Mouse (Mus musculus): ENCODE measurements around the gene Trarg1. TPM values are rescaled to one million over a fixed set of nuclear protein-coding genes. Genes with fewer than 3 reads are reported as not detected.

Trarg1 gene
- polyA plus RNA-seq, 1 experiment from 2014 or later, result 0.09 TPM

GRCm38 (mm10) chr11:76699626-76700025 lies 20.0 kb downstream of the Trarg1 start:
- no peaks in the 10 kb centered on the region for H3K36me3 ChIP-seq
- no peak overlapping the region for H3K4me3 ChIP-seq
- no peaks in the 10 kb centered on the region for H3K9me3 ChIP-seq
- peaks cover 5% of the 10 kb centered on the region; the same call in 1 of the 2 replicates for H3K4me1 ChIP-seq (replicated peaks)
- WGBS, result 72% methylated on average over 8 of the region's 9 CpGs
- H3K27ac ChIP-seq, result no peak overlapping the region
- no peaks in the 10 kb centered on the region for H3K27me3 ChIP-seq (ENCODE audit: insufficient read depth, poor library complexity, severe bottlenecking)
- no peak for DNase-seq (ENCODE audit: low spot score)

- H3K27me3 ChIP-seq (ENCODE audit: insufficient read depth, poor library complexity, severe bottlenecking), result no peaks in the 10 kb centered on the region
- no peak for DNase-seq (ENCODE audit: low spot score)
- peaks cover 12% of the 10 kb centered on the region; the same call in 1 of the 2 replicates for H3K9me3 ChIP-seq
- peaks cover 36% of the 10 kb centered on the region for H3K4me1 ChIP-seq (replicated peaks)
- WGBS, result 92% methylated on average over 3 of the region's 3 CpGs
- no peak overlapping the region for H3K4me3 ChIP-seq
- H3K27ac ChIP-seq, result no peak overlapping the region
- H3K36me3 ChIP-seq, result no peaks in the 10 kb centered on the region
Observed at GRCm38 (mm10) chr11:76707656-76708055, 28.0 kb downstream of the Trarg1 start.

GRCm38 (mm10) chr11:76708066-76708465 lies 28.5 kb downstream of the Trarg1 start:
- H3K4me3 ChIP-seq, result no peak overlapping the region

GRCm38 (mm10) chr11:76708881-76709280 lies 29.3 kb downstream of the Trarg1 start:
- Histone ChIP-seq H3K4me1 (replicated peaks) (peaks cover 36% of the 10 kb centered on the region), H3K27me3 (ENCODE audit: insufficient read depth, poor library complexity, severe bottlenecking) (no peaks in the 10 kb centered on the region), H3K36me3 (no peaks in the 10 kb centered on the region), H3K27ac (peak overlapping the region; percentile 79), H3K4me3 (no peak overlapping the region), H3K9me3 (peaks cover 12% of the 10 kb centered on the region; the same call in 1 of the 2 replicates)
- DNase-seq (ENCODE audit: low spot score), result peak; percentile 19
- 36% methylated on average over 1 of the region's 1 CpGs for WGBS

More at GRCm38 (mm10) chr11:76708066-76708465, 28.5 kb downstream of the Trarg1 start:
- no peak for DNase-seq (ENCODE audit: low spot score)
- WGBS, result 95% methylated on average over 1 of the region's 1 CpGs
- Histone ChIP-seq H3K4me1 (replicated peaks) (peaks cover 36% of the 10 kb centered on the region), H3K27me3 (ENCODE audit: insufficient read depth, poor library complexity, severe bottlenecking) (no peaks in the 10 kb centered on the region), H3K27ac (no peak overlapping the region), H3K36me3 (no peaks in the 10 kb centered on the region), H3K9me3 (peaks cover 12% of the 10 kb centered on the region; the same call in 1 of the 2 replicates)

GRCm38 (mm10) chr11:76709625-76710452 lies 30.2 kb downstream of the Trarg1 start:
- no peaks in the 10 kb centered on the region for H3K36me3 ChIP-seq
- H3K4me3 ChIP-seq, result peak overlapping the region; percentile 13; the same call in 1 of the 2 replicates
- H3K4me1 ChIP-seq (replicated peaks), result peaks cover 36% of the 10 kb centered on the region
- H3K27ac ChIP-seq, result peak overlapping the region; percentile 79
- no peaks in the 10 kb centered on the region for H3K27me3 ChIP-seq (ENCODE audit: insufficient read depth, poor library complexity, severe bottlenecking)
- DNase-seq (ENCODE audit: low spot score), result peak; percentile 42
- H3K9me3 ChIP-seq, result peaks cover 12% of the 10 kb centered on the region; the same call in 1 of the 2 replicates
- WGBS, result 20% methylated on average over 15 of the region's 17 CpGs

GRCm38 (mm10) chr11:76717000-76717399 lies 37.4 kb downstream of the Trarg1 start:
- Histone ChIP-seq H3K4me3 (no peak overlapping the region), H3K27ac (no peak overlapping the region), H3K36me3 (no peaks in the 10 kb centered on the region), H3K9me3 (no peaks in the 10 kb centered on the region), H3K4me1 (replicated peaks) (no peaks in the 10 kb centered on the region), H3K27me3 (ENCODE audit: insufficient read depth, poor library complexity, severe bottlenecking) (no peaks in the 10 kb centered on the region)
- DNase-seq (ENCODE audit: low spot score), result no peak
- WGBS, result 82% methylated on average over 4 of the region's 4 CpGs

- Histone ChIP-seq H3K9me3 (no peaks in the 10 kb centered on the region), H3K4me1 (replicated peaks) (no peaks in the 10 kb centered on the region), H3K27me3 (ENCODE audit: insufficient read depth, poor library complexity, severe bottlenecking) (no peaks in the 10 kb centered on the region), H3K36me3 (peaks cover 19% of the 10 kb centered on the region), H3K4me3 (no peak overlapping the region), H3K27ac (no peak overlapping the region)
- 84% methylated on average over 8 of the region's 8 CpGs for WGBS
- no peak for DNase-seq (ENCODE audit: low spot score)
Observed at GRCm38 (mm10) chr11:76723911-76724310, 44.3 kb downstream of the Trarg1 start.

- no peak for DNase-seq (ENCODE audit: low spot score)
- no peaks in the 10 kb centered on the region for H3K27me3 ChIP-seq (ENCODE audit: insufficient read depth, poor library complexity, severe bottlenecking)
- peaks cover 61% of the 10 kb centered on the region for H3K36me3 ChIP-seq
- H3K27ac ChIP-seq, result no peak overlapping the region
- 76% methylated on average over 11 of the region's 11 CpGs for WGBS
- H3K9me3 ChIP-seq, result no peaks in the 10 kb centered on the region
- H3K4me3 ChIP-seq, result no peak overlapping the region
- no peaks in the 10 kb centered on the region for H3K4me1 ChIP-seq (replicated peaks)
Observed at GRCm38 (mm10) chr11:76728093-76728492, 48.5 kb downstream of the Trarg1 start.

- Histone ChIP-seq H3K27ac (no peak overlapping the region), H3K27me3 (ENCODE audit: insufficient read depth, poor library complexity, severe bottlenecking) (no peaks in the 10 kb centered on the region), H3K36me3 (peaks cover 84% of the 10 kb centered on the region), H3K4me3 (no peak overlapping the region), H3K9me3 (no peaks in the 10 kb centered on the region), H3K4me1 (replicated peaks) (peaks cover 24% of the 10 kb centered on the region)
- WGBS, result 80% methylated on average over 3 of the region's 3 CpGs
- no peak for DNase-seq (ENCODE audit: low spot score)
Observed at GRCm38 (mm10) chr11:76730650-76731049, 51.0 kb downstream of the Trarg1 start.

GRCm38 (mm10) chr11:76734560-76734959 lies 55.0 kb downstream of the Trarg1 start:
- Histone ChIP-seq H3K27ac (peak overlapping the region; percentile 40; the same call in 1 of the 2 replicates), H3K4me3 (no peak overlapping the region), H3K4me1 (replicated peaks) (peaks cover 24% of the 10 kb centered on the region), H3K27me3 (ENCODE audit: insufficient read depth, poor library complexity, severe bottlenecking) (no peaks in the 10 kb centered on the region), H3K9me3 (no peaks in the 10 kb centered on the region), H3K36me3 (peaks cover 80% of the 10 kb centered on the region)
- WGBS, result 60% methylated on average over 3 of the region's 3 CpGs
- DNase-seq (ENCODE audit: low spot score), result no peak

GRCm38 (mm10) chr11:76735753-76736324 lies 56.2 kb downstream of the Trarg1 start:
- H3K9me3 ChIP-seq, result no peaks in the 10 kb centered on the region
- WGBS, result 84% methylated on average over 4 of the region's 4 CpGs
- no peak for DNase-seq (ENCODE audit: low spot score)
- 0 out of 2 replicates have a peak overlapping the region, but pooled peaks have one; percentile 43 for H3K27ac ChIP-seq
- no peaks in the 10 kb centered on the region for H3K27me3 ChIP-seq (ENCODE audit: insufficient read depth, poor library complexity, severe bottlenecking)
- H3K36me3 ChIP-seq, result peaks cover 74% of the 10 kb centered on the region
- H3K4me1 ChIP-seq (replicated peaks), result peaks cover 24% of the 10 kb centered on the region
- no peak overlapping the region for H3K4me3 ChIP-seq

GRCm38 (mm10) chr11:76739125-76739524 lies 59.5 kb downstream of the Trarg1 start:
- Histone ChIP-seq H3K27me3 (ENCODE audit: insufficient read depth, poor library complexity, severe bottlenecking) (no peaks in the 10 kb centered on the region), H3K9me3 (no peaks in the 10 kb centered on the region), H3K4me1 (replicated peaks) (peaks cover 15% of the 10 kb centered on the region), H3K4me3 (no peak overlapping the region), H3K27ac (no peak overlapping the region), H3K36me3 (peaks cover 70% of the 10 kb centered on the region)
- 77% methylated on average over 6 of the region's 6 CpGs for WGBS
- peak; percentile 21 for DNase-seq (ENCODE audit: low spot score)

GRCm38 (mm10) chr11:76742511-76742910 lies 62.9 kb downstream of the Trarg1 start:
- WGBS, result 96% methylated on average over 7 of the region's 7 CpGs
- Histone ChIP-seq H3K27ac (no peak overlapping the region), H3K9me3 (no peaks in the 10 kb centered on the region), H3K4me3 (no peak overlapping the region), H3K27me3 (ENCODE audit: insufficient read depth, poor library complexity, severe bottlenecking) (no peaks in the 10 kb centered on the region), H3K4me1 (replicated peaks) (no peaks in the 10 kb centered on the region), H3K36me3 (peaks cover 70% of the 10 kb centered on the region)
- no peak for DNase-seq (ENCODE audit: low spot score)
